Mouse (Mus musculus): ENCODE measurements around the gene AC134908.4.
"Not testable (repeated sequence)": the region's sequence is repeated elsewhere in the genome, so short reads cannot be mapped to it uniquely, and the experiment has no call there.

The AC134908.4 gene

DNA sequence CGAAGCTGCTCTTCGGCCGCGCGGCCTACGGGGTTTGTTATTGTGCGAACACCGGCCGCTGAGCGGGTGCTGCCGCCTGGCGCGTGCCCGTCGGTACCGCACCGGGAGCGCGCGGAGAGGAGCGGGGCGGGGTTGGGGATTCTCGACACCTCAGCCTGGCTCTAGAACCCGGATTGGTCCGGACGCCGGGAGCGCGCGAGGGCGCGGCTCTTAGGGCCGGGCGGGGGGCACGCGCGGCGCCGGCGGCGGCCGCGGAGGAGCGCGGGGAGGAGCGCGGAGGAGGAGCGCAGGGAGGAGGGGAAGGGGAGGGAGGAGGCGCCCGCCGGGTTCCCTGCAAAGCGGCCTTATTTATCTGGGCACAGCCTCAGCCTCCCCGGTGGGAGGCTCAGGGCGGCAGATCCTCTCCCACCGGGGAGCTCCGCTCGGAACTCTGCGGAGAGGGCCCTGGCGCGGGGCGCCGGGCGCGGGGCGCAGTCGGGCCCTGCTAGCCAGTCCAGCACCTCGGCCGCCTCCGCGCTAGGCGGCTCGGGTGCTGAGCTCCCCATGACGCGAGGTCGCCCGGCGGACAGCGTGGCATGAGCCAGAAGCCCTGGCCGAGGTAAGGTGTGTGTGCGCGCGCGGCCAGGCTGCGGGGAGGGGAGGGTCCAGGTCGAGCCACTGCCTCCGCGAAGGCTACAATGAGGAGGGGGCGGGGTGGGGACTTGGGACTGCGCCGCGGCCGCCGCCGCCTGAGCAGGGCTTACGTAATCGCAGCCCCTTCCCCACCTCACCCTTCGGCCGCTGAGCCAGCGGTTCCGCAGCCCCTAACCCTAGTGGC is 13.5 kb upstream of the AC134908.4 start, which contains the start of gene Fbxl16:
Gene Fbxl16, plus strand, starts transcription at position 297 of the 817 bp plus-strand sequence.
- DNase-seq (ENCODE audit: low read depth, low spot score) = no peak

DNA sequence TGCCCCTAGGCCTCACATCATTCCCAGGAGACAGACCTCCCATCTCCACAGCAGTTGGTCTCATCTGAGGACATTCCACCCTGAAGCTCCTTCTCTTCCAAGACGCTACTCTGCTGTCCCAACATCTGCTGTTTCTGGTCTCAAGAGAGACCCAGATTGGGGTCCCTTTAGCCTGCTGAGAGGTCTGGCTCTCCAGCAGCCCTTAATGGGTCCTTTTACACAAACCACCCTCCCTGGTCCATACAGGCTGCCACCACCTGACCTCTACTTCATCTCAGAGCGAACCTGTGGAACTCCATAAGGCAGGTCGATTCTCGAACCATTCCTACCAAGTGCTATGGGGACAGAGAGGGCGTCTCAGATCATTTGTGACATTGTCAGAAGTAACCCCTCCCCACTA is 12.6 kb upstream of the AC134908.4 start:
- no peak for DNase-seq (ENCODE audit: low read depth, low spot score)

DNA sequence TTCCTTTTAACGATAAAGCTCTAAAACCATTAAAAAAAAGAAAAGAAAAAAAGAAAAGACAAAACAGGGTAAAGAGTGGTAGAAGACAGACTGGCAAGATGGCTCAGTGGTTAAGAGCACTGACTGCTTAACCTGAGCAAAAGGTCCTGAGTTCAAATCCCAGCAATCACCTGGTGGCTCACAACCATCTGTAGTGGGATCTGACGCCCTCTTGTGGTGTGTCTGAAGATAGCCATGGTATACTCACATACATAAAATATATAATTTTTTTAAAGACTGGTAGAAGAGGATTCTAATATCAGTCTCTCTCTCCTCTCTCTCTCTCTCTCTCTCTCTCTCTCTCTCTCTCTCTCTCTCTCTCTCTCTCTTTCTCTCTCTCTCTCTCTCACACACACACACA is 12.0 kb upstream of the AC134908.4 start:
- not testable (repeated sequence) for DNase-seq (ENCODE audit: low read depth, low spot score)

DNA sequence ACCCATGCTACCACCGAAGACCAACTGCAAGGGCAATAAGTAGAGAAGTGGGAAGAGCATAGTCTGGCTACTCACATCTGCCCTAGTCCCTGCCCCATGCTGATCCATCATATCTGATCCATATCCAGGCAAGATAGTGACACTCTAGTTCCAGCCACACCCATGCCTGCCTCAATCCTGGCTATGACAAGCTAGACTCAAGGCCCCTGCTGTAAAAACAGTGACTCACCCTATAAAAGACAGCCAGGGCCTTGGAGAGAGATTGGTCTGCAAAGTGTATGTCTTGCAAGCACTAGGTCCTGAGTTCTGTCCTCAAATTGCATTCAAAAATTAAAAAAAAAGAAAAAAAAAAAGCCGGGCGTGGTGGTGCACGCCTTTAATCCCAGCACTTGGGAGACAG is 11.0 kb upstream of the AC134908.4 start:
- no peak for DNase-seq (ENCODE audit: low read depth, low spot score)

DNA sequence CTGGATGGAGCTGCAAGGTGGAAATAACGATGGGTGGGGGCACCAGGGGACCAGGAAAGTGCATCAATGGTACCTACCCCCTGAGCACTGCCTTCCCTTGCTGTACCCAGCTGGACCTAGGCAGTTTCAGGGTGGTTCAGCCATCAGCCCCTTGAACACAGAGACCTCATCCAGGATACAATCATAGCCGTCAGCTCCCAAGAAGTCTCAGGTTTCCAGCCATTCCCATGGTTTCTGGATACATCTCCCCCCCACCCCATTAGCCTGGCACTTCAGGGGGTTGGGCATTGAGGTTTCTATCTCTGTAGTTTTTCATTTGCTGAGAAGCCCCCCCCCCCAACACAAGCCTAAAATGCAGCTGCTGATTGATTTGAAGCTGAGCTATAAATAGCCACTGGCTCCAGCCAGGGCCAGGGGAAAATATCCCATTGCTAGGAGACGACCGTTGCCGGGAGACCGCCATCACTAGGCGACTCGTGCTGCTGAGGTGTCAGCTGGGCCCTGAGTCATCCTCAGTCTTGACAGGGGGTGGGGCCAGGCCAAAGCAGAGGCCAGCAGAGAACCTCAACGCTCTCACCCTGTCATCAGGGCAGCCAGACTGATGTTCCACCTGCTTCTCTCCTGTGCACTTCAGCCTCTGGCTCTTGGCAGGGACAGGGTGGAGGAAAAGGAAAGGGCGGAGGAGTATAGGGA is 7.5 kb upstream of the AC134908.4 start:
- DNase-seq (ENCODE audit: low read depth, low spot score) = peak; percentile 48

DNA sequence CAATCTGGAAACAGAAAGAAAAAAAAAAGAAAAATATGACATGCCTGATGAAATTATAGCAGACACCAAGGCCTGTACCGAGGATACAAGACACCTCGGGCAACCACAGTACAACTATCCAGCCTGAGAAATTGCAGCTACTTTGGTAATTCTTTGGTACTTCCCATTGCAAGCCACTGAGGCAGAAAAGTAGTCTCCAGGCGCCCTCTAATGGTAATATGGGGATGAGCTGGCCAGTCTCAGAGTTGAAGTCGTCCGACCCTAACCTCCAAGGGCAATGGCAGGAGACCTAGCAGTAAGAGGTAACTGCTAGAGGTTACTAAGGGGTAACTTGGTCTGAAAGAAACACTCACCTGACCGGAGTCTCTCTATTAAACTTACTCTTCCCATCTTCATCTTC is 5.6 kb upstream of the AC134908.4 start:
- DNase-seq (ENCODE audit: low read depth, low spot score) = no peak

DNA sequence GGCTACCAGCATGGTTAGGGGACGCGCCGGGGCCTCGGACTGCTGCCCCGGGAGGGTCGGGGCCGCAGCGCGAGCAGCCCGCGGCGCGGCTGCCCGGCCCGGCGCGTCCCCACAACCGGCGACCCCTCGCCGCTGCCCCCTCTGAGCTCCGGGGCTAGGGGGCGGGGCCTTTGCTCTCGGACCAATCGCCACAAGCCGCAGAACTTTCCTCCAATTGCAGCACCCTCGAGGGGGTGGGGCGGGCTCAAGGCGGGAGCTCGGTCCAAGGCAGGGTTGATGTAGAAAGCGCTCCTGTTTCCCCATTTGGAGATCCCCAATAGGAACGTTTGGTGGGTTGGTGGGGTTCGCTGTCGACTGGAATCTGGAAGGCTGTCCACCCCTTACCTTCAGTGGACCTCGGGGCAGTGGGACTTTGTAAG is 1.5 kb upstream of the AC134908.4 start, which contains the start of gene Metrn:
Gene Metrn, minus strand, starts transcription at position 186 of the 419 bp plus-strand sequence.
- DNase-seq (ENCODE audit: low read depth, low spot score) = peak; percentile 64

DNA sequence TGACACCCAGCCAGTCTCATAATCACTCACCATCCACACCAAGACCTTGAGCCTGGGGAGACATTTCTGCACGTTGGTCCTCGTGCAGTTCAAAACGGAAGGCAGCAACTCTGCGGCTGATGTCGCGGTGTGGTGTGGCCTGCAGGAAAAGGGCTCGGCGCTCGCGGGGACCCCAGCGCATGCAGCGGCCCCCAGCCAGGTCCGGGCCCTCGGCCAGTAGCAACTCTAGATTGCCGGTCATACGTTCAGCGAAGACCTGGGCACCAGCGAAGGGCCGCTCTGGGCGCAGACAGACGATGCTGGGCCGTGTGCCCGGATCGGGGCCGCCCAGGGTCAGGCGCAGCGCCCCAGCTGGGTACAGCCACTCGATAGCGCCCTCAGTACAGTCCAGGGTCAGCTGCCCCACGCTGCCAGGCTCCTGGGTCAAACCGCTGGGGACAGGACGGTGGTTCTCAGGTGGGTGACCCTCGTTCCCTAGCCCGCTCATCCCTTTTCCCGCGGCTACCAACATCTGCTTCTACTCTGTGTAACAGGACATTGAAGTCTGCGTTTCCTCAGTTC is 832 bp upstream of the AC134908.4 start:
- DNase-seq (ENCODE audit: low read depth, low spot score) = peak; percentile 62

DNA sequence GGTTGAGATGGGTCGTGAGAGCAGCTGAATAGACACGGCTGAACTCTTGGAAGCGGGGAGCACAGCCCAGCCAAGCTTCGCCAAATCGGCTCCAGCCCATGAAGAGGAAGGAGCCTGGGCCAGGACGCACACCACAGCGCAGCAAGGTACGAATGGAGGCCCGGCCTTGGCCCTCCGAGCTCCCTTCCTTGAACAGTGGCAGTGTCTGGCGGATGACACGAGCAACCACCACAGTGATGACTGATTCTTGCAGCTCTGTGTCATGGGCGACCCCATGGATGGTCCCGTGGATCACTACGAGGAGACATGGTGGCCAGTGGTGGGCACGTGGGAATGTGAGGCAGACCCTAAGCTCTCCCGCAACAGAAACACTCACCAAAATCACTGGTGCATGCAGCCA is 461 bp downstream of the AC134908.4 start:
- no peak for DNase-seq (ENCODE audit: low read depth, low spot score)

DNA sequence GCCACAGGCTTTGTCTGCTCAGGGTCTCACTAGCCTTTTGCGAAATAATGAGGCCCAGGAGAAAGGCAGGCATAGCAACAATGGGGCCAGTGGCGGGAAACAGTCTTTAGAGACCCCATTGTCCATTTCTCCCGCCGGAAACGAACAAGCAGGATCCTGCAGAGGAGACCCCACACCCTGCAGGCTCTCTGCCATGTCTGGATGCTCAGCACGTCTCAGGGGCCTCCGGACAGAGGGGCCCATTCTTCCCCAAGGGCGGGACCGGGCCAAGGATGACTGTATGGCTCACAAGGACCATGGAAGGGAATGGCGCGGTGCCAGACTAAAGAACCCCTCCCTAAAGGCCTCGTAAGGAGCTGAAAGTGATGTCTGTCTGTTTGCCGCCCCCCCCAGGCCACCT is 1.3 kb downstream of the AC134908.4 start:
- no peak for DNase-seq (ENCODE audit: low read depth, low spot score)

DNA sequence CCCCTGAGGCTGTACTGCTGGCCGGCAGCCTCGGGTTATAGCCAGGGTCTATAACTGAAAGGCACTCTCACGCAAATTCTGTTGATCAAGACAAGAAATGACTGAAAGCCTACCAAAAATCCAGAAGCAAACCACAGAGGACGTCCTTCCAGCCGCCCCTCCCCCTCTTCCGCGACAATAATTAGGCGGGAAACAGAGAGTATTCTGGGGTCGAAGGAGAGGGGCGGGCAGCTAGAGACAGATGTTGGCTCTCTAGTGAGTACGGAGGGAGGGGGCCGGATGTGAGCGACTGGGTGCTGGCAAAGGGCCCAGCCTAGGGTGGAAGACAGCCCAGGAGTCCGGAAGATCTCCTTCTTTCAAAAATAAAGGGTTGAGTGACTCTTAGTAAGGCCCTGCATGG is 2.8 kb downstream of the AC134908.4 start, which contains the start of gene Fam173a:
Gene Fam173a, minus strand, starts transcription at position 287 of the 400 bp plus-strand sequence.
- DNase-seq (ENCODE audit: low read depth, low spot score) = peak; percentile 66

DNA sequence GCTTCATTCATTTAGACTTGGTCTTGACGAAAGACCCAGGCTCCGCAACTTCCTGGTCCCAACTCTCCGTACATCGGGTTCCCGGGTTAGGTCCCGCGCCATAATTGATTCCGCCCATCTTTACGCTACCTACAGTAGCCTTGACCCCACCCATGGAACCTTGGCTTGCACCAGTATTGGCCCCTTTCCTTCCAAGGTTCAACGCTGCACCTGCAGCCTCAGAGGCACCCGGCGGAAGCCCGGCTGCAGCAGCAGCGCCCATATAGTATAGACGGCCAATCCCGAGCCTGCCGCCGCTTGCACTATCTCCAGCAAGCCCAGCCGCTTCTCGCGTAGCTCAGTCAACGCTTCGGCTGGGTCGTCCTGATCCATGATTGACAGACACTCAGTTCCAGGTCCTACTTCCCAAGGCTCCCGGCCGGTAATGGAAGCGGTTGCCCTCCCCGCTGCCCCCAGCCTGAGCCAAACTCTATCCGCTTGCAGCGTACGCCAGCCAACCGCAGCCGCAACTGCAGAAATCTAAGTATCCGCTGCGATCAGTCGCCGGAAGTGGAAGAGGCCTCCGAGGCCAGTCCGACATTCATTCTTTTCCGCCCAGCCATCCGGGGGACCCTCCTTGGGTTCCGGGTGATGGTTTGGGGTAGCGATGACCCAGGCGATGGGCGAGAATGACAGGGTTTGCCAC is 3.5 kb downstream of the AC134908.4 start:
- peak; percentile 60 for DNase-seq (ENCODE audit: low read depth, low spot score)

DNA sequence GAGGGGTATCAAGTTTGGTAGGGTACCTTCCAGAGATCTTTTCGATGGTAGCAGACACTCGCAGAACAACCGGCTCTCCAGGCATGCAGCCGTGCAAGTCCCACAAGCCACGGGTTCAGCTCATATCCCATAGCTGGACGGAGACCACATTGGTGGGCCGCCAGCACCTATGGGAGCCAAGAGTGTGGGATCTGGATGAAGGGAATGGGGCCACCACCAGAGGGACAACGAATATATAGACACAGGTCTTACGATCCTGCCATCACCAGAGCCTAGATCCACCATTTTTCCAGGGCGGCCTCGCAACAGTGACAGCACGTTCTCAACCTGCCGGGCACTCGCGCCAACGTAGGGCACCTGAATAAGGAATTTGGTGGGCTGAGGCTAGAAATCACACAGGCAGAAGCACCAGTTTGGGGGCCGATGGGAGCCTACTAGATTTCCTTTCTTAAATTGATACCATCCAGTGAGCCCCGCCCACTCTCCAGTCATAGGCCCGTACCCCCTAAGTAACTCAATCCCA is 4.1 kb downstream of the AC134908.4 start:
- no peak for DNase-seq (ENCODE audit: low read depth, low spot score)

DNA sequence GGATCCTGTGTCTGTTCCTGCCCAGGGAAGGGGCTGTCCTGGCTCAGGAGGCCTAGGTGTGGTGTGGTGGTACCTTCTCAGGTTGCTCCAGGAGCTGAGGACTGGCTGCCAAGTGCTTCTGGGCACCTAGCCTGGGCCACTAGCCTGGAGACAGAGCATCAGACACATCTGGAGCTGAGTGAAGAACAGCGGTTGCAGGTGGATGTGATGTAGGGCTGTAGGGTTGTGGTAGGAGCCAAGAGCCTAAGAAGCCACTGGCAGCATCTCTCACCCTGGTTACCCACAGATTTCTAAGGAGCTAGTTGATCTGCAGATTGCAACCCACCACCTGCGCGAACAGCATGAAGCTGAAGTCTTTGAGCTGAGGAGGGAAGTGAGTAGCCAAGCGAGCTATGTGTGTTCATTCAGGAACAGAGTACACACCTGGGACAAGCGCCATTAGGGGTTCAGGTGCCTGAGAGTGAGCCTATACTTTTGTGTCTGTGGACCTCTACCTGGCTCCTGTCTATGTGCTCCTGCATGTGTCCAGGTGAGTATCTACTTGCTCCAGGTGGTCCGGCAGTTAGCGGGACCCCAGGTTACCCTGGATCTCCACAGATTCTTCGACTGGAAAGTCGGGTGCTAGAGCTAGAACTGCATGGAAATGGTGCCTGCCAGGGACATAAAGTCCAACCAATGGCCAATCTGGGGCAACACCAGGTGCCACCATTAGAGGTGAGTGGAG is 8.5 kb downstream of the AC134908.4 start:
- DNase-seq (ENCODE audit: low read depth, low spot score) = no peak

DNA sequence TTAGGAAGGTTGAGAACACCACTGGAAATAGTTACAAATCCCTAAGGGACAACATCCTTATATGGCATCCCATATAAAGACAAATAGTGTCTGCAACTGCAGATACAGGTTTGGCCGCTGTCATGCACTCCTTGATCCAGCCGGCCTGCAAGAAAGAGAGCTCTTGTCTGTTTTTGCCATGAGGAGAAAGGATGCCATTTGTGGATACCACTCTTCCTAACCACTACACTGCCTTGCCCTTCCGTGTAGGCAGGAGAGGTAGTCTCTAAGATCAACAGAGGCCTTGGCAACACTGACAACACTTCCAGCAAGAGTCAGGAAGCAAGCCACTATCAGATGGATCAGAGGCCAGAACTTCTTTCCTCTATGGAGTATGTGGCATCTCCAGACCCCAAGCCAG is 9.2 kb downstream of the AC134908.4 start, which contains the start of gene Ccdc78:
Gene Ccdc78, plus strand, starts transcription at position 301 of the 400 bp plus-strand sequence.
- DNase-seq (ENCODE audit: low read depth, low spot score) = no peak

DNA sequence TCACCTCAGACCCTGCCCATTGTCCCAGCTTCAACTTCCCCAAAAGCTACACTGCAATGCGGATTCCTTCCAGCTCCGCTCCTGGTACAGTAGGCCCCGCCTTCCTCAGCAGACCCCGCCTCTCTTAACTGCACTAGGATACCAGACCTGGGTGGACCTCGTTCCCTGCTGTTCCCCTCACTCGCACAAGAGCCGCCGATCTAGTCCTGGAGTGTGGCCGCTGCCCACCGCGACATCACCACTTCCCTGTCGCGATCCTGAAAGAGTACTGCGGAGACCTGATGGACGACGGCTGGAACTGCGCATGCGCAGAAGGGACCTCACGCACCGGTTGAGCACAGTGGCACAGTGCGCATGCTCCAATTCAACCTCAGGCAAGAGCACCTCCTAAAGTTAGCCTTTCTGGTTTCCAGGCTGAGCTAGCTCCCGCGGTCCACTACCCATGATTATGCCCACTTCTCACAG is 10.1 kb downstream of the AC134908.4 start, which contains the start of gene Haghl:
Gene Haghl, minus strand, starts transcription at position 393 of the 465 bp plus-strand sequence.
- DNase-seq (ENCODE audit: low read depth, low spot score) = peak; percentile 96

DNA sequence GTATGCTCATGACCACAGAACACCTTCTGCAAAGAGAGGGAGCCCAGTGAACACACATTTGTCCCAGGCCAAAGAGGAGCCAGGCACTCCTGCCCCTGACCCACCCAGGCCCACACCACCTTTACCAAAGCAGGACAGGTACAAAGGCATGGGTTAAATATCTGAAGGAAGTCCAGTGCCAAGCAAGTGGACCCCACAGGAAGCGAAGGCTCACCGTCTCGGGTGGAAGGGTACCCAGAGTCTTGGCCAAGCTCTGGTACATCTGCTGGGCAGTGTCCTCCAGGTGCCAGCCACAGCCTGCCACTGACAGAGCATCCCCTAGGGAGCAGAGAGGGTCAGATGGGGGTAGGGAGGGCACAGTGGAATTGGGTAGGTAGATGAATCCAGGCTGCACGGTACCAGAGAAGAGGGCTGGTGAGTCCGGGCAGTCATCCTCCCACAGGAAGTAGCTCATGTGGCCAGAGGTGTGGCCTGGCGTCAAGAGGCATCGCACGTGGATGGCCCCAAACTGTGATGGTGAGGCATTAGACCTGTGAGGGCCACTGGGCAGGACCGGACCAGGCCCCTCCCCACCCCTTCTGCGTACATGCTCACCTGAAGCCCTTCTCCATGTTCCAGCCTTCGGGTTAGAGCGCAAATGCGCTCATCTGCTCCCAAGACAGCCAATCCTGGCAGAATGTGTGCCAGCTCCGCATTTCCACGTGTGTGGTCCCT is 11.4 kb downstream of the AC134908.4 start:
- DNase-seq (ENCODE audit: low read depth, low spot score) = no peak

DNA sequence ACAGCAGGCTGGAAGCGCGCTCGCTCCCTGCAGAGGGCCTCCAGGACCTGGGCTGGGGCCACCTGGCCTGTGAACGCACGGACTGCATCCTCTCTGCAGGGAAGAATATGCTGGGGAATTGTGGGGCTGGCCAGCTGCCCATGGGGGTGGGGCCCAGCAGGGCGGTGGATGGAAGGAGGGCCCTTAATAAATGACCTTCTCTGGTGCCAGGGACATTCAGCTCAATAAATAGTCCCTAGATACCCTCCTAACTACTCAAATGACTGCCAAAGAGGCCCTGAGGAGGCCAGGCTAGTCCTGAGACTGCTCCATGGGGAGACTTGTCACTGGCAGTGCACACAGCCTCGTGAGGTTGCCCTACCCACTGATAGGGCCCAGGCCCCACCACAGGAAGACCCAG is 12.4 kb downstream of the AC134908.4 start:
- no peak for DNase-seq (ENCODE audit: low read depth, low spot score)

DNA sequence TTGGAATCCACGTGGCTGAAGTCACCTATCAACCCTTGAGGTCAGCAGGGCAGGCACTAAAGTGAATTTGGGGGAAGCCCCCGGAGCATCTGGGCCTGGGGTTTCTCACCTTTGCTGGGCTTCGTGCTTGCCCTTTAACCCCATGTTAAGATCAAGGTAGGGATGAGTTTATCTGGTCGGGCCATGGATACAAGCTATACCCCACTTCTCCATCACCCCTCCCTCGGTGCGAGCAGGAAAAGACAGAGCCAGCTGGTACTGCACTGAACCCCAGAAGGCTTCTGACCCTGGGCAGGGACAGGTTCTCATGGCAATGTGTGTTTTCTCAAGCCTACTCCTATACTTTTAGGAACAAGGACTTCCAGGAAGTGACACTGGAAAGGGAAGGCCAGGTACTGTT is 14.1 kb downstream of the AC134908.4 start:
- DNase-seq (ENCODE audit: low read depth, low spot score) = no peak

DNA sequence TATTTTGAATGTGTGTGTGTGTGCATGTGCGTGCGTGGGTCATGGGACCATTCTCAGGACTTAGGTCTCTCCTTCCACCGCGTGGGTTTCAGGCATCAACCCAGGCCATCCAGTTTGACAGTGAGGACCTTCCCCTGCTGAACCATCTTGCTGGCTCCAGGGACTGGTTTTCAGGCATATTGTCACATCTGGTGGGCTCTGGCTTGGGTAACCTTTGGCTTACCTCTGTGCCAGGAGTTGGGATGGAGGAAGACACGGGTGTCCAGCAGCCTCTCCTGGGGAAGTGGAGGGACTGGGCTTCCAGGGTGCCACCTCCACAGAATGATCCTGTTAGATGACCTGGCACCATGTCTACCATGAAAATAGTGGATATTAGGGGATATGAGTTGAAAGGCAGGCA is 17.5 kb downstream of the AC134908.4 start:
- no peak for DNase-seq (ENCODE audit: low read depth, low spot score)
